In the genomic region with DNA sequence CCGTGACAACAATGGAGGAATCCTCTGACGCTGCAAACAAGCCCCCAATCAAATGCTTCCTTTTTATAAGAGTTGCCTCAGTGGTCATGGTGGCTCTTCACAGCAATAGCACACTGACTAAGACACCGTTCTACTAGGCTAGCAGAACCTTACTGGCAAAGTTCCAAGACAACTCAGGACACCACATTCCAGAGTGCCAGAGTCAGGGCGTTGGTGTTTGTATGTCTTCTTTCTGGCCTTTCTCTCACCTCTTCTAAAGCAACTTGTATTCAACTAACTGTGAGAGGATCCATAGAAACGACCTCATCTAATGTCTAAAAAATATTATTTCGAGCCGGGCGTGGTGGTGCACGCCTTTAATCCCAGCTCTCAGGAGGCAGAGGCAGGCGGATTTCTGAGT, we compare ENCODE assay signal across 17 mouse cellular contexts. TPM values are rescaled to one million over a fixed set of nuclear protein-coding genes. Genes with fewer than 3 reads are reported as not detected.
A peak's percentile ranks its signal among the peaks of the same experiment; 100 is the strongest.
DNase-seq lines count a peak whose midpoint lies in the region; ATAC-seq lines count a peak whose summit lies in the region.
"Had no signal": no experiment of that assay in that cellular context is flagged by ENCODE, and none has a peak within 500 bp of the region (broad histone marks: within the 10 kb centered on the region; RNA-seq: fewer than 3 reads in every experiment).

No protein-coding gene starts in this region.

- peaks cover 26% of the 10 kb centered on the region for H3K36me3 ChIP-seq in liver, embryonic 12.5 days
- peaks cover 9% of the 10 kb centered on the region for H3K36me3 ChIP-seq in intestine, embryonic 14.5 days (ENCODE audit: control insufficient read depth, insufficient read depth, low read length)
- H3K36me3 ChIP-seq in stomach, embryonic 15.5 days = peaks cover 7% of the 10 kb centered on the region; the same call in 1 of the 2 replicates
- no peaks in the 10 kb centered on the region for H3K36me3 ChIP-seq in neural tube, embryonic 15.5 days
- H3K36me3 ChIP-seq: embryonic facial prominence, embryonic 12.5 days; hindbrain, embryonic 15.5 days; limb, embryonic 13.5 days had no signal

- H3K9ac ChIP-seq in liver, embryonic 12.5 days = no peak overlapping the region
- H3K9ac ChIP-seq in intestine, embryonic 14.5 days (ENCODE audit: low read length) = no peak overlapping the region
- no peak overlapping the region for H3K9ac ChIP-seq in stomach, embryonic 15.5 days
- no peak overlapping the region for H3K9ac ChIP-seq in neural tube, embryonic 15.5 days (replicated peaks)
- H3K9ac ChIP-seq: embryonic facial prominence, embryonic 12.5 days; forebrain, embryonic 13.5 days; hindbrain, embryonic 15.5 days; limb, embryonic 13.5 days had no signal

- H3K4me3 ChIP-seq in liver, embryonic 12.5 days = no peak overlapping the region
- no peak overlapping the region for H3K4me3 ChIP-seq in intestine, embryonic 14.5 days (ENCODE audit: low read depth, low read length)
- H3K4me3 ChIP-seq in stomach, embryonic 15.5 days (replicated peaks) = no peak overlapping the region
- no peak overlapping the region for H3K4me3 ChIP-seq in neural tube, embryonic 15.5 days (replicated peaks)
- H3K4me3 ChIP-seq: embryonic facial prominence, embryonic 12.5 days; forebrain, embryonic 13.5 days; hindbrain, embryonic 15.5 days; limb, embryonic 13.5 days had no signal

- no peaks in the 10 kb centered on the region for H3K27me3 ChIP-seq in liver, embryonic 12.5 days (replicated peaks)
- no peaks in the 10 kb centered on the region for H3K27me3 ChIP-seq in intestine, embryonic 14.5 days (replicated peaks; ENCODE audit: control insufficient read depth, insufficient read depth, low read length)
- no peaks in the 10 kb centered on the region for H3K27me3 ChIP-seq in stomach, embryonic 15.5 days (replicated peaks)
- H3K27me3 ChIP-seq in neural tube, embryonic 15.5 days (replicated peaks) = no peaks in the 10 kb centered on the region
- H3K27me3 ChIP-seq: embryonic facial prominence, embryonic 12.5 days; forebrain, embryonic 13.5 days; hindbrain, embryonic 15.5 days; limb, embryonic 13.5 days had no signal

- DNase-seq in adrenal gland, adult 2 months = peak; percentile 63
- no peak for DNase-seq in adrenal gland, postnatal 4 days (ENCODE audit: low spot score in 2 of 2)
- DNase-seq in liver = no peak
- DNase-seq in intestine, embryonic 14.5 days (ENCODE audit: low spot score) = no peak
- no peak for DNase-seq in thymus, postnatal 0 days (ENCODE audit: low spot score)
- DNase-seq: cerebellum, postnatal 10 days; gastrocnemius, postnatal 36 days had no signal

- WGBS in liver, embryonic 12.5 days (ENCODE audit: insufficient replicate concordance) = 75% methylated on average over 10 of the region's 10 CpGs
- WGBS in intestine, embryonic 14.5 days = 68% methylated on average over 10 of the region's 10 CpGs
- 66% methylated on average over 10 of the region's 10 CpGs for WGBS in stomach, embryonic 15.5 days
- WGBS in neural tube, embryonic 15.5 days = 73% methylated on average over 10 of the region's 10 CpGs

- no peak overlapping the region for H3K4me2 ChIP-seq in liver, embryonic 12.5 days
- H3K4me2 ChIP-seq in intestine, embryonic 14.5 days (ENCODE audit: low read length) = no peak overlapping the region
- H3K4me2 ChIP-seq in stomach, embryonic 15.5 days = no peak overlapping the region
- no peak overlapping the region for H3K4me2 ChIP-seq in neural tube, embryonic 15.5 days
- H3K4me2 ChIP-seq: embryonic facial prominence, embryonic 12.5 days; forebrain, embryonic 13.5 days; hindbrain, embryonic 15.5 days; limb, embryonic 13.5 days had no signal

- no peaks in the 10 kb centered on the region for H3K9me3 ChIP-seq in liver, embryonic 12.5 days (replicated peaks)
- H3K9me3 ChIP-seq in intestine, embryonic 14.5 days (ENCODE audit: control insufficient read depth, low read length) = no peaks in the 10 kb centered on the region
- H3K9me3 ChIP-seq in stomach, embryonic 15.5 days = no peaks in the 10 kb centered on the region
- H3K9me3 ChIP-seq in neural tube, embryonic 15.5 days (replicated peaks) = no peaks in the 10 kb centered on the region
- H3K9me3 ChIP-seq: embryonic facial prominence, embryonic 12.5 days; forebrain, embryonic 13.5 days; hindbrain, embryonic 15.5 days; limb, embryonic 13.5 days had no signal

- ATAC-seq in liver, embryonic 12.5 days = no peak
- no peak for ATAC-seq in intestine, embryonic 14.5 days (replicated peaks; ENCODE audit: low FRiP score, low TSS enrichment, low read depth)
- no peak for ATAC-seq in stomach, embryonic 15.5 days (ENCODE audit: insufficient read depth, low FRiP score, low read depth)
- no peak for ATAC-seq in neural tube, embryonic 15.5 days (ENCODE audit: low FRiP score)
- ATAC-seq: forebrain, embryonic 13.5 days had no signal

- peaks cover 81% of the 10 kb centered on the region for H3K4me1 ChIP-seq in liver, embryonic 12.5 days
- peaks cover 8% of the 10 kb centered on the region for H3K4me1 ChIP-seq in intestine, embryonic 14.5 days (replicated peaks; ENCODE audit: control insufficient read depth, insufficient read depth, low read length)
- peaks cover 22% of the 10 kb centered on the region; the same call in 1 of the 2 replicates for H3K4me1 ChIP-seq in stomach, embryonic 15.5 days
- no peaks in the 10 kb centered on the region for H3K4me1 ChIP-seq in neural tube, embryonic 15.5 days
- H3K4me1 ChIP-seq: forebrain, embryonic 13.5 days had no signal

- H3K27ac ChIP-seq in liver, embryonic 12.5 days = peak overlapping the region; percentile 66; the same call in 1 of the 2 replicates
- peak overlapping the region; percentile 80; the same call in 1 of the 2 replicates for H3K27ac ChIP-seq in intestine, embryonic 14.5 days (ENCODE audit: low read depth)
- peak overlapping the region; percentile 82; the same call in 1 of the 2 replicates for H3K27ac ChIP-seq in stomach, embryonic 15.5 days
- no peak overlapping the region for H3K27ac ChIP-seq in neural tube, embryonic 15.5 days (replicated peaks)
- H3K27ac ChIP-seq: embryonic facial prominence, embryonic 12.5 days; forebrain, embryonic 13.5 days; hindbrain, embryonic 15.5 days; limb, embryonic 13.5 days had no signal

RNA-seq across cellular contexts. Expression of a gene that starts 24.3 kb away (rescaled TPM):
- total RNA-seq in adrenal gland, adult 2 months (2021) = 100 to 1,000 TPM in 1 of 2 experiments, 10 to 100 TPM in 1; 87.4 to 180 TPM
- polyA plus RNA-seq in adrenal gland, adult 2 months (2012; rRNA removed) = 181 and 270 TPM in 2 replicates
- 100 to 1,000 TPM; 133 to 137 TPM for total RNA-seq in adrenal gland, postnatal 4 days (2021)
- polyA plus RNA-seq in liver, embryonic 12.5 days (2016; fragmentation: Nextera tagmentation; extraction: Ambion mirVana) = 23.1 and 25.9 TPM in 2 replicates
- 21.0 and 23.2 TPM in 2 replicates for polyA plus RNA-seq in intestine, embryonic 14.5 days (2014; fragmentation: Nextera tagmentation; extraction: Ambion mirVana)
- polyA plus RNA-seq in stomach, embryonic 15.5 days (2015; fragmentation: Nextera tagmentation; extraction: Ambion mirVana) = 28.4 and 29.6 TPM in 2 replicates
- polyA plus RNA-seq in thymus, postnatal 0 days (2015; fragmentation: Nextera tagmentation; extraction: Ambion mirVana) = 37.2 and 48.9 TPM in 2 replicates
- 5.5 and 13.7 TPM in 2 replicates for polyA plus RNA-seq in neural tube, embryonic 15.5 days (2015; fragmentation: Nextera tagmentation; extraction: Ambion mirVana)

RNA-seq across cellular contexts. Expression of a gene that starts 43.2 kb away (rescaled TPM):
- total RNA-seq in adrenal gland, adult 2 months (2021) = 10 to 100 TPM; 11.0 to 11.3 TPM
- 7.8 TPM in 2 replicates for polyA plus RNA-seq in adrenal gland, adult 2 months (2012; rRNA removed)
- 10 to 100 TPM; 11.3 to 14.2 TPM for total RNA-seq in adrenal gland, postnatal 4 days (2021)
- polyA plus RNA-seq in liver, embryonic 12.5 days (2016; fragmentation: Nextera tagmentation; extraction: Ambion mirVana) = 1.6 and 1.7 TPM in 2 replicates
- polyA plus RNA-seq in intestine, embryonic 14.5 days (2014; fragmentation: Nextera tagmentation; extraction: Ambion mirVana) = 4.3 and 5.1 TPM in 2 replicates
- 3.8 and 4.0 TPM in 2 replicates for polyA plus RNA-seq in stomach, embryonic 15.5 days (2015; fragmentation: Nextera tagmentation; extraction: Ambion mirVana)
- 19.8 and 25.5 TPM in 2 replicates for polyA plus RNA-seq in thymus, postnatal 0 days (2015; fragmentation: Nextera tagmentation; extraction: Ambion mirVana)
- 16.0 and 17.5 TPM in 2 replicates for polyA plus RNA-seq in neural tube, embryonic 15.5 days (2015; fragmentation: Nextera tagmentation; extraction: Ambion mirVana)

RNA-seq across cellular contexts. Expression of a gene that starts 50.2 kb away (rescaled TPM):
- total RNA-seq in adrenal gland, adult 2 months (2021) = not detected
- 0.26 and 0.58 TPM in 2 replicates for polyA plus RNA-seq in adrenal gland, adult 2 months (2012; rRNA removed)
- total RNA-seq in adrenal gland, postnatal 4 days (2021) = under 1 TPM in 1 of 2 experiments, not detected in 1; 0.62 TPM
- not detected in 2 replicates for polyA plus RNA-seq in liver, embryonic 12.5 days (2016; fragmentation: Nextera tagmentation; extraction: Ambion mirVana)
- polyA plus RNA-seq in intestine, embryonic 14.5 days (2014; fragmentation: Nextera tagmentation; extraction: Ambion mirVana) = 0.59 and 1.1 TPM in 2 replicates
- polyA plus RNA-seq in stomach, embryonic 15.5 days (2015; fragmentation: Nextera tagmentation; extraction: Ambion mirVana) = 1.7 and 2.1 TPM in 2 replicates
- polyA plus RNA-seq in thymus, postnatal 0 days (2015; fragmentation: Nextera tagmentation; extraction: Ambion mirVana) = 191 and 212 TPM in 2 replicates
- polyA plus RNA-seq in neural tube, embryonic 15.5 days (2015; fragmentation: Nextera tagmentation; extraction: Ambion mirVana) = 9.3 TPM in 1 of 2 replicates, not detected in the other
- total RNA-seq: gastrocnemius, postnatal 36 days; layer of hippocampus, postnatal 25 days; megakaryocyte-erythroid progenitor cell, adult 5-6 weeks had no signal
- polyA plus RNA-seq: forebrain, embryonic 13.5 days; hindbrain, embryonic 15.5 days had no signal

RNA-seq across cellular contexts. Expression of a gene that starts 53.4 kb away (rescaled TPM):
- 1 to 10 TPM; 8.4 to 9.6 TPM for total RNA-seq in adrenal gland, adult 2 months (2021)
- polyA plus RNA-seq in adrenal gland, adult 2 months (2012; rRNA removed) = 4.2 and 4.8 TPM in 2 replicates
- total RNA-seq in adrenal gland, postnatal 4 days (2021) = 10 to 100 TPM; 14.0 to 14.3 TPM
- 9.3 and 9.7 TPM in 2 replicates for polyA plus RNA-seq in liver, embryonic 12.5 days (2016; fragmentation: Nextera tagmentation; extraction: Ambion mirVana)
- polyA plus RNA-seq in intestine, embryonic 14.5 days (2014; fragmentation: Nextera tagmentation; extraction: Ambion mirVana) = 10.4 and 11.0 TPM in 2 replicates
- 14.4 and 15.7 TPM in 2 replicates for polyA plus RNA-seq in stomach, embryonic 15.5 days (2015; fragmentation: Nextera tagmentation; extraction: Ambion mirVana)
- polyA plus RNA-seq in thymus, postnatal 0 days (2015; fragmentation: Nextera tagmentation; extraction: Ambion mirVana) = 14.4 and 14.5 TPM in 2 replicates
- polyA plus RNA-seq in neural tube, embryonic 15.5 days (2015; fragmentation: Nextera tagmentation; extraction: Ambion mirVana) = 26.0 and 28.5 TPM in 2 replicates

RNA-seq across cellular contexts. Expression of a gene that starts 56.7 kb away (rescaled TPM):
- not detected for total RNA-seq in adrenal gland, adult 2 months (2021)
- 0.17 TPM in 1 of 2 replicates, not detected in the other for polyA plus RNA-seq in adrenal gland, adult 2 months (2012; rRNA removed)
- not detected for total RNA-seq in adrenal gland, postnatal 4 days (2021)
- not detected in 2 replicates for polyA plus RNA-seq in liver, embryonic 12.5 days (2016; fragmentation: Nextera tagmentation; extraction: Ambion mirVana)
- polyA plus RNA-seq in intestine, embryonic 14.5 days (2014; fragmentation: Nextera tagmentation; extraction: Ambion mirVana) = not detected in 2 replicates
- not detected in 2 replicates for polyA plus RNA-seq in stomach, embryonic 15.5 days (2015; fragmentation: Nextera tagmentation; extraction: Ambion mirVana)
- polyA plus RNA-seq in thymus, postnatal 0 days (2015; fragmentation: Nextera tagmentation; extraction: Ambion mirVana) = 0.81 and 0.82 TPM in 2 replicates
- polyA plus RNA-seq in neural tube, embryonic 15.5 days (2015; fragmentation: Nextera tagmentation; extraction: Ambion mirVana) = not detected in 2 replicates
- total RNA-seq: gastrocnemius, postnatal 36 days; layer of hippocampus, postnatal 25 days; megakaryocyte-erythroid progenitor cell, adult 5-6 weeks had no signal
- polyA plus RNA-seq: brain, embryonic 14.5 days; embryonic facial prominence, embryonic 12.5 days; forebrain, embryonic 13.5 days; hindbrain, embryonic 15.5 days; limb, embryonic 13.5 days had no signal

Comparison
In these comparisons a context has a peak if more than half of its experiments do, and no peak if none do; other contexts are left out.
1. RNA of a gene that starts 50.2 kb away (polyA plus RNA-seq): 191 to 212 TPM in thymus, postnatal 0 days; 1.7 to 2.1 TPM in stomach, embryonic 15.5 days, 0.59 to 1.1 TPM in intestine, embryonic 14.5 days, 0.26 to 0.58 TPM in adrenal gland, adult 2 months, 9.3 TPM in neural tube, embryonic 15.5 days and not detected in liver, embryonic 12.5 days; every median in the first group is over 10 times any median in the second.